Mouse (Mus musculus) stomach, postnatal 0 days (tissue): ENCODE measurements around the gene Cacna2d4.

Experiments
- CTCF ChIP-seq: IDR thresholded peaks from 2 replicates; pipeline ENCODE4 v1.5.1; 2016; ENCODE audit warnings: antibody characterized with exemption, low read depth, mild to moderate bottlenecking, moderate library complexity
- EP300 ChIP-seq: optimal IDR thresholded peaks from 2 replicates; pipeline ENCODE3; 2016; ENCODE audit warnings: antibody characterized with exemption

DNA sequence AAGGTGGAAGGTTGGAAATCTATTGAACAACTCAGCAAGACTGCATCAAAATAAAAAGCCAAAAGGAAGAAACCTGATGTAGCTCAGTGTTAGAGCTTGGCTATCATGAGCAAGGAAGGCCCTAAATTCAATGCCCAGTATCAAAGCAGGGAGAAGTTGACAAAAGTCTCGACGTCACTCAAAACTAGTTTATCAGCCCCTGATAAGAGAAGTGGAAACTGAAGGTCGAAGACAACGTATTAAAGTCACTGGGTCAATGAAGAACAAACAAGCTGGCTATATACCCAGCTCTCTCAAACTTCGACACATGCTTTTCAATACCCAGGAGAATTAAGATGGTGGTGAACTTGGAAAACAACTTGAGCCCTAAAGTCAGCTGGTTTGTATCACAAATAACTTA lies 135.9 kb downstream of the Cacna2d4 start:
- TF ChIP-seq EP300 (no peak), CTCF (no peak)
